Mouse (Mus musculus) small intestine, adult 2 months (tissue): ENCODE results near the gene Hcar1.

Experiments used
- CTCF ChIP-seq: fragments of 200-500 bp; IDR thresholded peaks from 2 replicates; pipeline ENCODE4 v1.5.1; 2012; ENCODE audit warnings: low read depth, mild to moderate bottlenecking, control low read depth, inconsistent platforms, low read length, moderate library complexity, mixed read lengths; ENCODE audit not compliant: insufficient replicate concordance, insufficient read length; ENCODE audit errors: extremely low read depth
- POLR2A ChIP-seq: fragments of 200-500 bp; IDR thresholded peaks from 2 replicates; pipeline ENCODE4 v1.6.1; 2012; ENCODE audit warnings: low read depth, mild to moderate bottlenecking, control low read depth, inconsistent platforms, low read length, moderate library complexity

- no peak for TF ChIP-seq CTCF
- no peak for TF ChIP-seq POLR2A
Measured at GRCm38 (mm10) chr5:123842935-123843282, 36.9 kb downstream of the Hcar1 start.
